Mouse (Mus musculus): ENCODE data around the gene Eng. TPM values are rescaled to one million over a fixed set of nuclear protein-coding genes. Genes with fewer than 3 reads are reported as not detected.
A peak's percentile ranks its signal among the peaks of the same experiment; 100 is the strongest.

The Eng gene
- total and polyA plus RNA-seq, 3 experiments, result 113 to 239 (median 122) TPM

DNA sequence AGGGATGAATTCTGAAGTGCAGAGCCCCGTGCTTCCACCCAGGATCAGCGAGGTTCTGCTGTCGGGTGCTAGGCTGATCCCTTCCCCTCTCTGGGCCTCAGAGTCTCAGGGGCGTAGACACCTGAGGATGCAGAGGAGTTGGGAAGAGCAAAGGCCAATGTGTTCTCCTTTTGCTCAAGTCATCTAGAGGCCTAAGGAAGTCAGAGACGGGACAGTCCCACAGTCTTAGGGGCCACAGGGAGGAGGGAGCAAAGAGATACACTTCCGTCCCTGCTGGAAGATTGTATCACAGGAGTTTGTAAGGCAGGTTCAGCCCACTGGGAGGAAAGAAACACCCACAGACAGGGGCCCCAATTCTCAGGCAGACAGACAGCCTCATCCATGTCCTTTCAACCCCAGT is 75.7 kb downstream of the Eng start:
- DNase-seq, result no peak
- WGBS, result 40% methylated on average over 6 of the region's 6 CpGs

DNA sequence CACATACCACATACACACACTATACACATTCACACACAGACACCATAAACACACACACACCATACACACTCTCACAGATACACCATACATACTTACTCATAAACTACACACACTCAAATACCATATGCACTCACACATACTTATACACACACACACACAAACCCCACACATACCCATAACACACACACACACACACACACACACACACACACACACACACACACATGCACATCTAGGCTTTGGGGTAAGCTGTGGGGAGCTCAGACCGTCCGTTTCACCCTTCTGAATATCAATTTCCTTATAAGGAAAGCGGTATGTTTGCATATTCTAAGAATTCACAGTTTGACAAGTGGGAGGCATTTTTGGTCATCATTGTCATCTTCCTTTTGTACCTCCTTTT is 76.2 kb downstream of the Eng start:
- WGBS, result 74% methylated on average over 3 of the region's 3 CpGs
- Histone ChIP-seq H3K4me3 (no peak overlapping the region), H3K79me2 (replicated peaks; ENCODE audit: control insufficient read depth, insufficient read depth, low read length) (no peaks in the 10 kb centered on the region), H3K27me3 (ENCODE audit: control insufficient read depth, insufficient read depth, low read length) (no peaks in the 10 kb centered on the region), H3K36me3 (ENCODE audit: control insufficient read depth, insufficient read depth, low read length) (no peaks in the 10 kb centered on the region), H3K27ac (no peak overlapping the region), H3K4me1 (ENCODE audit: control insufficient read depth, insufficient read depth, low read length) (peaks cover 3% of the 10 kb centered on the region), H3K9ac (ENCODE audit: low read depth, low read length) (no peak overlapping the region)
- intact Hi-C loops (cut with DNase I), result no loop called here
- TF ChIP-seq POLR2A (IDR thresholded peaks at IDR 0.05; ENCODE audit: insufficient read depth, low read depth, low read length) (no peak), CTCF (IDR thresholded peaks at IDR 0.05) (no peak), EP300 (IDR thresholded peaks at IDR 0.05; ENCODE audit: insufficient read depth, low read depth, low read length) (no peak)
- no peak for DNase-seq

More for the DNA sequence above, 75.7 kb downstream of the Eng start:
- no peaks in the 10 kb centered on the region for H3K36me3 ChIP-seq (ENCODE audit: control insufficient read depth, insufficient read depth, low read length)
- no peaks in the 10 kb centered on the region for H3K79me2 ChIP-seq (replicated peaks; ENCODE audit: control insufficient read depth, insufficient read depth, low read length)
- no peak for TF ChIP-seq POLR2A (IDR thresholded peaks at IDR 0.05; ENCODE audit: insufficient read depth, low read depth, low read length)
- no peak for TF ChIP-seq CTCF (IDR thresholded peaks at IDR 0.05)
- TF ChIP-seq EP300 (IDR thresholded peaks at IDR 0.05; ENCODE audit: insufficient read depth, low read depth, low read length), result no peak
- peaks cover 3% of the 10 kb centered on the region for H3K4me1 ChIP-seq (ENCODE audit: control insufficient read depth, insufficient read depth, low read length)
- intact Hi-C loops (cut with DNase I), result no loop called here
- no peak overlapping the region for H3K4me3 ChIP-seq
- no peaks in the 10 kb centered on the region for H3K27me3 ChIP-seq (ENCODE audit: control insufficient read depth, insufficient read depth, low read length)
- no peak overlapping the region for H3K9ac ChIP-seq (ENCODE audit: low read depth, low read length)
- H3K27ac ChIP-seq, result no peak overlapping the region

DNA sequence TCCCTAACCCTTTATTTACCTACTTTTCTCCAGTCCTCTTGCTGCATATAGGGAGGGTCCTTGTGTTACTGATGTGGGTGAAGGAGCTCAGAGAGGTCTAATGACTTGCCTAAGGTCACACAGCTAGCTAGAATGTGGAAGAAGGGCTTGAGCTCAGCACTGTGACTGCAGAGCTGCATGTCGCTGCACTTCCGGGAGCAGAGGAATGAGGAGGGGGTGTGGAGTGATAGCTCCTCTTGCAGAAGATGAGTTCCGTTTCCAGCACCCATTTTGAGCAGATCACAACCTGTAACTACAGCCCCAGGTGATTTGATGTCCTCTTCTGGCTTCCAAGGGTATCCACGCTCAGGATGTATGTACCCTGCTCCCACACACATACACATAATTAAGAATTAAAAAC is 77.8 kb downstream of the Eng start:
- Histone ChIP-seq H3K27ac (no peak overlapping the region), H3K27me3 (ENCODE audit: control insufficient read depth, insufficient read depth, low read length) (no peaks in the 10 kb centered on the region), H3K9ac (ENCODE audit: low read depth, low read length) (no peak overlapping the region), H3K4me1 (ENCODE audit: control insufficient read depth, insufficient read depth, low read length) (peaks cover 3% of the 10 kb centered on the region), H3K36me3 (ENCODE audit: control insufficient read depth, insufficient read depth, low read length) (no peaks in the 10 kb centered on the region), H3K79me2 (replicated peaks; ENCODE audit: control insufficient read depth, insufficient read depth, low read length) (no peaks in the 10 kb centered on the region), H3K4me3 (no peak overlapping the region)
- intact Hi-C loops (cut with DNase I), result no loop called here
- DNase-seq, result no peak
- 91% methylated on average over 4 of the region's 4 CpGs for WGBS
- TF ChIP-seq POLR2A (IDR thresholded peaks at IDR 0.05; ENCODE audit: insufficient read depth, low read depth, low read length) (no peak), EP300 (IDR thresholded peaks at IDR 0.05; ENCODE audit: insufficient read depth, low read depth, low read length) (no peak), CTCF (IDR thresholded peaks at IDR 0.05) (no peak)

DNA sequence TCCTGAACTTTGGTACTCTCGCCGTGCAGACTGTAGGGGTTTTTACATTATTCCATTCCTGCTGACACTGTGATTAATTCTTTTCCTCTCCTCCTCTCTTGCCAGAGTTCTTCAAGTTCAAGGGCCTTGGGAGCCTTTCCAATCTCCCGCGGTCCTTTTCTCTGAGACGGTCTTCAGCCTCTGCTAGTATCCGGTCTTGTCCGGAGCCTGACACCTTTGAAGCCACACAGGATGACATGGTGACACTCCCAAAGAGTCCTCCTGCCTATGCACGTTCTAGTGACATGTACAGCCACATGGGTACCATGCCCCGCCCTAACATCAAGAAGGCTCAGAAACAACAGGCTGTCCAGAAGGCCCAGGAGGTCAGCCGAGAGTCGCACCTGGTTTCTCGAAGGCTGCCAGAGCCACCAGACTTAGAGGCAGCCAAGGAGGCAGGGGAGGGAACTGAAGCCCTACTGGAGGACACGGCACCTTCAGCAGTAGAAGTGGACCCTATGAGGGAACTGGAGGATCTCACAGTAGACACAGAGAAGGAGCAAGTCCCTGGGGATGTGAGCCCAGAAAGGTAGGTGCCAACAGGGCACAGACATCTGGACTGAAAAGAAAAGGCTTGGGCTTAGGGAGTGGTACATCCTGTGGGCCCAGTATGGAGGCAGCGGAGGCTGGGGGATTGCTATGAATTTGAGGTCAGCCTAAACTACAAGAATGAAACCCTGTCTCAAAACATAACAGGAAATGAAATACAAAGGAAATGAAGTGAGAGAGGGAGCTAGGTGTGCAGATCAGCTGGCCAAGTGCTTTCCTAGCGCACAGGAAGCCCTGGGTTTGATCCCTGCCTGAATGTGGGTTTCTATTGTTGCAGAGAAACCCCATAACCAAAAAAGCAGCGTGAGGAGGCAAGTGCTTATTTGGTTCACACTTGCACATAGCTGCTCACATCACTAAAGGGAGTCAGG is 78.7 kb downstream of the Eng start:
- 54% methylated on average over 16 of the region's 16 CpGs for WGBS
- TF ChIP-seq EP300 (IDR thresholded peaks at IDR 0.05; ENCODE audit: insufficient read depth, low read depth, low read length) (no peak), CTCF (IDR thresholded peaks at IDR 0.05) (no peak), POLR2A (IDR thresholded peaks at IDR 0.05; ENCODE audit: insufficient read depth, low read depth, low read length) (no peak)
- no peak for DNase-seq
- intact Hi-C loops (cut with DNase I), result no loop called here
- Histone ChIP-seq H3K4me3 (no peak overlapping the region), H3K79me2 (replicated peaks; ENCODE audit: control insufficient read depth, insufficient read depth, low read length) (no peaks in the 10 kb centered on the region), H3K36me3 (ENCODE audit: control insufficient read depth, insufficient read depth, low read length) (no peaks in the 10 kb centered on the region), H3K4me1 (ENCODE audit: control insufficient read depth, insufficient read depth, low read length) (peaks cover 3% of the 10 kb centered on the region), H3K27ac (no peak overlapping the region), H3K27me3 (ENCODE audit: control insufficient read depth, insufficient read depth, low read length) (no peaks in the 10 kb centered on the region), H3K9ac (ENCODE audit: low read depth, low read length) (no peak overlapping the region)

DNA sequence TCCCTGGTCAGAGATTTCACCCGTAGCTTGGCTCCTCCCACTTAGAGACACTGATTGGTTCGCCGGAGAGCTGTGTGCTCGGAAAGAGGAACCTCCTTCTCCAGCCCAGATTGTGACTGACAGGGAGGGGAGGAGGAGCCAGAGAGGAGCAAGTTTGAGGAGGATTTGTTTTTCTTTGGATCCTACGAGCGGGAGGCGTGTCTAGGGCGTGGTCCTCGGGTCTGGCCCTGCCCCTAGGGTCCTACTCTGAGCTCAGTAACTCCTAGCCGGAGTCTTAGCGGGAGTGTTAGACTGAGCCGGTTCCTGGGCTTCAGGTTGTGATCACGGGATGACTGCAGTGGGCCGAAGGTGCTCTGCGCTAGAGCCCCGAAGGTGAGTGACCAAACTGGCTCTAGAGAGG is 81.0 kb downstream of the Eng start:
- H3K4me3 ChIP-seq, result peak overlapping the region; percentile 69
- DNase-seq, result peak; percentile 94 to 96
- no peaks in the 10 kb centered on the region for H3K27me3 ChIP-seq (ENCODE audit: control insufficient read depth, insufficient read depth, low read length)
- peak overlapping the region; percentile 87 for H3K27ac ChIP-seq
- TF ChIP-seq EP300 (IDR thresholded peaks at IDR 0.05; ENCODE audit: insufficient read depth, low read depth, low read length), result peak; percentile 52; the same call in 1 of the 2 replicates
- TF ChIP-seq POLR2A (IDR thresholded peaks at IDR 0.05; ENCODE audit: insufficient read depth, low read depth, low read length), result peak; percentile 100
- TF ChIP-seq CTCF (IDR thresholded peaks at IDR 0.05), result no peak
- peak overlapping the region; percentile 78 for H3K9ac ChIP-seq (ENCODE audit: low read depth, low read length)
- peaks cover 9% of the 10 kb centered on the region for H3K4me1 ChIP-seq (ENCODE audit: control insufficient read depth, insufficient read depth, low read length)
- H3K36me3 ChIP-seq (ENCODE audit: control insufficient read depth, insufficient read depth, low read length), result no peaks in the 10 kb centered on the region
- H3K79me2 ChIP-seq (replicated peaks; ENCODE audit: control insufficient read depth, insufficient read depth, low read length), result no peaks in the 10 kb centered on the region
- intact Hi-C loops (cut with DNase I), result loop anchor here (1.0 kb wide), 1 partner anchor 13 kb away; no protein-coding TSS in a partner anchor
- under 1% methylated on average over 16 of the region's 16 CpGs for WGBS

DNA sequence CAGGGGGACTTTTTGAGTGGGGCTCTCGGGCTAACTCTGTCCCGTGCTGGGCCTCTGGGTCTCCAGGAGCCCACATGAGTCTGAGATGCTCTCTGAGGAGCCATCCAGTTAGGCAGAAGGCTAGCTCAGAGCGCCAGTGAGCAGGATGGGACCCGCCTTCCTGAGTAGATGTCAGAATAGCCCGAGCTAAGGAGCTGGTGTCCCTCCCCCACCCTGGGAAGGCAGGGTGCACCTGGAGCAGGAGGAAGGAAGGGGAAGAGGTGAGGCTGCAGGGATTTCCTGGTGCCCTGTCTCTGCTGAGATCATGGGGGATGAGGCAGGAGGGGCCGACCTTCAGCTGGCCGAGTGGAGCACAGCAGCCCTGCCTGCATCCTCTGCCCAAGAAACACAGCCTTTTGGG is 82.1 kb downstream of the Eng start:
- TF ChIP-seq EP300 (IDR thresholded peaks at IDR 0.05; ENCODE audit: insufficient read depth, low read depth, low read length) (peak; percentile 100), POLR2A (IDR thresholded peaks at IDR 0.05; ENCODE audit: insufficient read depth, low read depth, low read length) (peak; percentile 82), CTCF (IDR thresholded peaks at IDR 0.05) (no peak)
- 32% methylated on average over 7 of the region's 7 CpGs for WGBS
- intact Hi-C loops (cut with DNase I), result no loop called here
- Histone ChIP-seq H3K4me3 (peak overlapping the region; percentile 69), H3K4me1 (ENCODE audit: control insufficient read depth, insufficient read depth, low read length) (peaks cover 10% of the 10 kb centered on the region), H3K79me2 (replicated peaks; ENCODE audit: control insufficient read depth, insufficient read depth, low read length) (no peaks in the 10 kb centered on the region), H3K9ac (ENCODE audit: low read depth, low read length) (peak overlapping the region; percentile 78), H3K36me3 (ENCODE audit: control insufficient read depth, insufficient read depth, low read length) (no peaks in the 10 kb centered on the region), H3K27me3 (ENCODE audit: control insufficient read depth, insufficient read depth, low read length) (no peaks in the 10 kb centered on the region), H3K27ac (peak overlapping the region; percentile 87)
- peak; percentile 76 to 83 for DNase-seq

Data from heart, adult 2 months (tissue).